Mouse (Mus musculus): Measurements from ENCODE around the gene Cd300a. TPM values are rescaled to one million over a fixed set of nuclear protein-coding genes. Genes with fewer than 3 reads are reported as not detected.

Gene Cd300a
- polyA plus RNA-seq, 1 experiment from 2014 or later, result 1.4 TPM

- H3K27me3 ChIP-seq (ENCODE audit: control insufficient read depth, insufficient read depth, low read length), result no peaks in the 10 kb centered on the region
- H3K4me3 ChIP-seq (ENCODE audit: low read length), result no peak overlapping the region
- H3K9me3 ChIP-seq (replicated peaks; ENCODE audit: control insufficient read depth, low read length), result no peaks in the 10 kb centered on the region
- no peaks in the 10 kb centered on the region for H3K36me3 ChIP-seq (ENCODE audit: control insufficient read depth, insufficient read depth)
- H3K4me2 ChIP-seq (ENCODE audit: low read depth, low read length), result no peak overlapping the region
- H3K9ac ChIP-seq (ENCODE audit: low read length), result no peak overlapping the region
- no peak overlapping the region for H3K27ac ChIP-seq (ENCODE audit: low read length)
- no peak for ATAC-seq (replicated peaks; ENCODE audit: extremely low read depth, insufficient read depth, low FRiP score)
- H3K4me1 ChIP-seq (ENCODE audit: control insufficient read depth, insufficient read depth, low read length), result peaks cover 10% of the 10 kb centered on the region
- 13% methylated on average over 9 of the region's 9 CpGs for WGBS
These were observed 23.0 kb downstream of the Cd300a start for GRCm38 (mm10) chr11:114912847-114913246.

- ATAC-seq (replicated peaks; ENCODE audit: extremely low read depth, insufficient read depth, low FRiP score), result no peak
- H3K36me3 ChIP-seq (ENCODE audit: control insufficient read depth, insufficient read depth), result no peaks in the 10 kb centered on the region
- peak overlapping the region; percentile 19 for H3K4me2 ChIP-seq (ENCODE audit: low read depth, low read length)
- peaks cover 3% of the 10 kb centered on the region; the same call in 1 of the 2 replicates for H3K9me3 ChIP-seq (replicated peaks; ENCODE audit: control insufficient read depth, low read length)
- H3K4me3 ChIP-seq (ENCODE audit: low read length), result no peak overlapping the region
- WGBS, result 19% methylated on average over 7 of the region's 7 CpGs
- peaks cover 10% of the 10 kb centered on the region for H3K4me1 ChIP-seq (ENCODE audit: control insufficient read depth, insufficient read depth, low read length)
- H3K9ac ChIP-seq (ENCODE audit: low read length), result no peak overlapping the region
- no peaks in the 10 kb centered on the region for H3K27me3 ChIP-seq (ENCODE audit: control insufficient read depth, insufficient read depth, low read length)
- no peak overlapping the region for H3K27ac ChIP-seq (ENCODE audit: low read length)
These were observed 25.1 kb downstream of the Cd300a start for GRCm38 (mm10) chr11:114914978-114915377.

DNA sequence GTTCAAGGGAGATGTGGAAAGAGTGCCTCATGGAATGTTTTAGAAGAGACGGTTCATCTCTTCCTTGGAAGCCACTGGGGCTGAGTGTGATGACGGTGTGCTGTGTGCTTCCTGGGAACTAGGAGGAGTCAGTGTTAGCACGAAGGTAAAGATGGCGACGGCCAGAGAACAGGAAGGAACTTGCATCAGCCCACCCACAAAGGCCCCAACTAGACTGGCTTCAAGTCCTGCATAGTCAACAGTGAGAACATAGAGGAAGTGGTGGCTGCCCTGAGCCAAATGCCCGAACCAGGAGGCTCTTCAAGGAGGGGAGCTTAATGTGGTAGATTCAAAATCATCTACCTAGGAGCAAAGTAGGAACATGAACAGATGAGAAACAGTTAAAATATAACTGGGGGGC, 27.3 kb downstream of the Cd300a start:
- H3K27me3 ChIP-seq (ENCODE audit: control insufficient read depth, insufficient read depth, low read length), result no peaks in the 10 kb centered on the region
- no peak overlapping the region for H3K4me3 ChIP-seq (ENCODE audit: low read length)
- H3K27ac ChIP-seq (ENCODE audit: low read length), result no peak overlapping the region
- 68% methylated on average over 6 of the region's 6 CpGs for WGBS
- no peaks in the 10 kb centered on the region for H3K36me3 ChIP-seq (ENCODE audit: control insufficient read depth, insufficient read depth)
- H3K9ac ChIP-seq (ENCODE audit: low read length), result no peak overlapping the region
- no peak overlapping the region for H3K4me2 ChIP-seq (ENCODE audit: low read depth, low read length)
- peaks cover 10% of the 10 kb centered on the region for H3K4me1 ChIP-seq (ENCODE audit: control insufficient read depth, insufficient read depth, low read length)
- peaks cover 3% of the 10 kb centered on the region; the same call in 1 of the 2 replicates for H3K9me3 ChIP-seq (replicated peaks; ENCODE audit: control insufficient read depth, low read length)
- no peak for ATAC-seq (replicated peaks; ENCODE audit: extremely low read depth, insufficient read depth, low FRiP score)

- no peaks in the 10 kb centered on the region for H3K27me3 ChIP-seq (ENCODE audit: control insufficient read depth, insufficient read depth, low read length)
- ATAC-seq (replicated peaks; ENCODE audit: extremely low read depth, insufficient read depth, low FRiP score), result no peak
- no peak overlapping the region for H3K27ac ChIP-seq (ENCODE audit: low read length)
- no peaks in the 10 kb centered on the region for H3K4me1 ChIP-seq (ENCODE audit: control insufficient read depth, insufficient read depth, low read length)
- H3K9ac ChIP-seq (ENCODE audit: low read length), result no peak overlapping the region
- H3K4me3 ChIP-seq (ENCODE audit: low read length), result no peak overlapping the region
- 76% methylated on average over 4 of the region's 4 CpGs for WGBS
- no peak overlapping the region for H3K4me2 ChIP-seq (ENCODE audit: low read depth, low read length)
- peaks cover 7% of the 10 kb centered on the region; the same call in 1 of the 2 replicates for H3K9me3 ChIP-seq (replicated peaks; ENCODE audit: control insufficient read depth, low read length)
- H3K36me3 ChIP-seq (ENCODE audit: control insufficient read depth, insufficient read depth), result no peaks in the 10 kb centered on the region
These were observed 32.6 kb downstream of the Cd300a start for GRCm38 (mm10) chr11:114922439-114922838.

GRCm38 (mm10) chr11:114923961-114924360, 34.1 kb downstream of the Cd300a start:
- Histone ChIP-seq H3K36me3 (ENCODE audit: control insufficient read depth, insufficient read depth) (no peaks in the 10 kb centered on the region), H3K27me3 (ENCODE audit: control insufficient read depth, insufficient read depth, low read length) (no peaks in the 10 kb centered on the region)
- no peak for ATAC-seq (replicated peaks; ENCODE audit: extremely low read depth, insufficient read depth, low FRiP score)

DNA sequence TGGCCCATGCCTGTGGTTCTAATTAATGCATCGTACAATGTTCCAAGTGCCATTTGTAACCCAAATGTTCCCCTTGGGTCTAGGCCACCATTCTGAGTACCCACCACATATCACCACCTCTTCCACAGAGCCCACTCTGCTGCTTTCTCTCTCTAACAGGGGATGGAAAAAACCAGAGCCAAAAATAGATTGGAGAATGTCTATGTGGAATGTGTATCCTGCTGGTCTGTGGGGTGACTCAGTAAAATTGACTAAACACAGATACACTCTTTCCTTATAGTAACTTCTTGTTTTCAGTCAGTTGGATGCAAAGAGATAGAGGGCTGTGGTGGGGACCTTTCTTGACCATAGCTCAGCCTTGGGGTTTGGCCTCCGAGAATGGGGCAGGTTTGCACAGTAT, 39.7 kb downstream of the Cd300a start:
- Histone ChIP-seq H3K9me3 (replicated peaks; ENCODE audit: control insufficient read depth, low read length) (no peaks in the 10 kb centered on the region), H3K27ac (ENCODE audit: low read length) (peak overlapping the region; percentile 70; the same call in 1 of the 2 replicates), H3K27me3 (ENCODE audit: control insufficient read depth, insufficient read depth, low read length) (no peaks in the 10 kb centered on the region), H3K4me3 (ENCODE audit: low read length) (no peak overlapping the region), H3K4me2 (ENCODE audit: low read depth, low read length) (no peak overlapping the region), H3K36me3 (ENCODE audit: control insufficient read depth, insufficient read depth) (no peaks in the 10 kb centered on the region), H3K4me1 (ENCODE audit: control insufficient read depth, insufficient read depth, low read length) (peaks cover 16% of the 10 kb centered on the region), H3K9ac (ENCODE audit: low read length) (no peak overlapping the region)
- WGBS, result 56% methylated on average over 2 of the region's 2 CpGs
- ATAC-seq (replicated peaks; ENCODE audit: extremely low read depth, insufficient read depth, low FRiP score), result no peak

More at GRCm38 (mm10) chr11:114923961-114924360, 34.1 kb downstream of the Cd300a start:
- no peak overlapping the region for H3K4me2 ChIP-seq (ENCODE audit: low read depth, low read length)
- H3K27ac ChIP-seq (ENCODE audit: low read length), result no peak overlapping the region
- no peak overlapping the region for H3K4me3 ChIP-seq (ENCODE audit: low read length)
- H3K9ac ChIP-seq (ENCODE audit: low read length), result no peak overlapping the region
- peaks cover 6% of the 10 kb centered on the region for H3K4me1 ChIP-seq (ENCODE audit: control insufficient read depth, insufficient read depth, low read length)
- peaks cover 7% of the 10 kb centered on the region; the same call in 1 of the 2 replicates for H3K9me3 ChIP-seq (replicated peaks; ENCODE audit: control insufficient read depth, low read length)
- WGBS, result 67% methylated on average over 4 of the region's 4 CpGs

DNA sequence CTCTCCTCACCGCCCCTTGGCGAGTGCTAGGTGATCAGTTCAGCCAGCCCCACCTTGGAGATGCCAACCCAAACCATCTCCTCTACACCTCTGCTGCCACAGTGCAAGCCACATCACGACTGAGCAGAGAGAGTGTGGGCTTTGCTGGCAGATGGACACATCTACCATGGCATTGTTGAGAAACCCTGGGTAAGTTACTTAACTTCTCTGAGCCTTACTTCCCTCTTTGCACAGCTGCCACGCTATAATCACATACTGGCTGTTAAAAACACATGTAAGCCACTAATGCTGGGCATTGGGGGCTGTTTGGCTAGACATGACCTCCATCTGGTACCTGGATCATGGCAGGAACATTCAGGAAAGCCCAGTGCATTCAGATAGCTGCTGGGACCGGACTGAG, 41.2 kb downstream of the Cd300a start:
- WGBS, result 84% methylated on average over 5 of the region's 5 CpGs
- no peak for ATAC-seq (replicated peaks; ENCODE audit: extremely low read depth, insufficient read depth, low FRiP score)
- H3K36me3 ChIP-seq (ENCODE audit: control insufficient read depth, insufficient read depth), result no peaks in the 10 kb centered on the region

GRCm38 (mm10) chr11:114933591-114933990, 43.8 kb downstream of the Cd300a start:
- Histone ChIP-seq H3K4me2 (ENCODE audit: low read depth, low read length) (no peak overlapping the region), H3K36me3 (ENCODE audit: control insufficient read depth, insufficient read depth) (no peaks in the 10 kb centered on the region), H3K27me3 (ENCODE audit: control insufficient read depth, insufficient read depth, low read length) (no peaks in the 10 kb centered on the region), H3K27ac (ENCODE audit: low read length) (no peak overlapping the region), H3K4me1 (ENCODE audit: control insufficient read depth, insufficient read depth, low read length) (peaks cover 13% of the 10 kb centered on the region), H3K4me3 (ENCODE audit: low read length) (no peak overlapping the region), H3K9me3 (replicated peaks; ENCODE audit: control insufficient read depth, low read length) (no peaks in the 10 kb centered on the region), H3K9ac (ENCODE audit: low read length) (no peak overlapping the region)
- no peak for ATAC-seq (replicated peaks; ENCODE audit: extremely low read depth, insufficient read depth, low FRiP score)
- WGBS, result 65% methylated on average over 4 of the region's 4 CpGs

More for the DNA sequence above, 41.2 kb downstream of the Cd300a start:
- H3K27ac ChIP-seq (ENCODE audit: low read length), result no peak overlapping the region
- no peak overlapping the region for H3K4me3 ChIP-seq (ENCODE audit: low read length)
- no peak overlapping the region for H3K9ac ChIP-seq (ENCODE audit: low read length)
- peaks cover 16% of the 10 kb centered on the region for H3K4me1 ChIP-seq (ENCODE audit: control insufficient read depth, insufficient read depth, low read length)
- H3K4me2 ChIP-seq (ENCODE audit: low read depth, low read length), result no peak overlapping the region
- H3K9me3 ChIP-seq (replicated peaks; ENCODE audit: control insufficient read depth, low read length), result no peaks in the 10 kb centered on the region
- no peaks in the 10 kb centered on the region for H3K27me3 ChIP-seq (ENCODE audit: control insufficient read depth, insufficient read depth, low read length)

DNA sequence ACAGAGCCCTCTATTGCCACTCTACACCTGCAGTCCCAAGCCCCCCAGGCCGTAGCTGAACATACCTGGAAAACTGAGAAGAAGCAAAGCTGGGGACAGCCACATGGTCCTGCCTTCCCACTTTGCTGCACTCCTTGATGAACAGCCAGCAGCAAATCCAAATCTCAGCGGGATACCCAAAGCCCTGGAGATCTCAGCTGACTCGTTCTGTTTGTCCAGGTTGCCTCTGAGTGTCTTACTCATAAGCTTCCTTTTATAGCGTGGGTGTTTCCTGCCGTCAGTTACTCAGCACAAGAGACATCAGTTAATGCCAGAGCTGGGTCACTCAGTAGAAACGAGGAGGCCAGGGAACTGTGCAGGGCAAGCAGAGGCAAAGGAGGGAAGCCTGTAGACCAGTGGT, 44.3 kb downstream of the Cd300a start, which contains the start of gene Cd300lb:
Cd300lb (minus strand) TSS at position 243 of the 400 bp plus-strand sequence.
- H3K36me3 ChIP-seq (ENCODE audit: control insufficient read depth, insufficient read depth), result no peaks in the 10 kb centered on the region
- peaks cover 9% of the 10 kb centered on the region for H3K4me1 ChIP-seq (ENCODE audit: control insufficient read depth, insufficient read depth, low read length)
- no peak within 1 kb of the TSS for H3K4me3 ChIP-seq (ENCODE audit: low read length)
- no peaks in the 10 kb centered on the region for H3K27me3 ChIP-seq (ENCODE audit: control insufficient read depth, insufficient read depth, low read length)
- H3K4me2 ChIP-seq (ENCODE audit: low read depth, low read length), result no peak within 1 kb of the TSS
- H3K9me3 ChIP-seq (replicated peaks; ENCODE audit: control insufficient read depth, low read length), result no peaks in the 10 kb centered on the region
- 25% methylated on average over 6 of the region's 6 CpGs for WGBS
- no peak within 1 kb of the TSS for H3K9ac ChIP-seq (ENCODE audit: low read length)
- ATAC-seq (replicated peaks; ENCODE audit: extremely low read depth, insufficient read depth, low FRiP score), result no peak
- H3K27ac ChIP-seq (ENCODE audit: low read length), result no peak within 1 kb of the TSS

Data from heart, embryonic 16.5 days (tissue).